Mouse (Mus musculus) forebrain, embryonic 11.5 days (tissue): ENCODE data around the gene Mex3d. TPM values are rescaled to one million over a fixed set of nuclear protein-coding genes. Genes with fewer than 3 reads are reported as not detected.
"Not testable (repeated sequence)": the region's sequence is repeated elsewhere in the genome, so short reads cannot be mapped to it uniquely, and the experiment has no call there.

ENCODE experiments used
- ATAC-seq: fragments of 200-750 bp; cut with Nextera tagmentation; replicated peaks from 2 replicates; pipeline ENCODE4 v1.8.0; 2017; ENCODE audit warnings: moderate TSS enrichment; ENCODE audit not compliant: low FRiP score
- DNase-seq: peaks from one replicate; pipeline ENCODE4 v3.0.0-alpha.2; 2017; ENCODE audit warnings: low spot score
- H3K27ac ChIP-seq: fragments of 300-500 bp; sonication (generic); 2 replicates; pipeline ENCODE4 v1.5.1; 2014; ENCODE audit warnings: low read depth, low read length
- H3K27me3 ChIP-seq: fragments of 300-500 bp; sonication (generic); 2 replicates; pipeline ENCODE4 v1.6.1; 2014; ENCODE audit warnings: mild to moderate bottlenecking, low read length, mixed read lengths; ENCODE audit not compliant: control insufficient read depth, insufficient read depth
- H3K36me3 ChIP-seq: fragments of 300-500 bp; sonication (generic); 2 replicates; pipeline ENCODE4 v1.6.1; 2014; ENCODE audit warnings: mild to moderate bottlenecking, low read length, moderate library complexity, mixed read lengths; ENCODE audit not compliant: control insufficient read depth, insufficient read depth
- H3K4me1 ChIP-seq: fragments of 300-500 bp; sonication (generic); replicated peaks from 2 replicates; pipeline ENCODE4 v1.6.1; 2014; ENCODE audit warnings: low read length, mixed read lengths; ENCODE audit not compliant: control insufficient read depth, insufficient read depth
- H3K4me2 ChIP-seq: fragments of 300-500 bp; sonication (generic); 2 replicates; pipeline ENCODE4 v1.6.1; 2014; ENCODE audit warnings: low read depth, mild to moderate bottlenecking, low read length, moderate library complexity, mixed read lengths; ENCODE audit not compliant: severe bottlenecking
- H3K4me3 ChIP-seq: fragments of 300-500 bp; sonication (generic); 2 replicates; pipeline ENCODE4 v1.5.1; 2014; ENCODE audit warnings: low read depth, low read length
- H3K9ac ChIP-seq: fragments of 300-500 bp; sonication (generic); 2 replicates; pipeline ENCODE4 v1.6.1; 2014; ENCODE audit warnings: low read length
- H3K9me3 ChIP-seq: fragments of 300-500 bp; sonication (generic); 2 replicates; pipeline ENCODE4 v1.6.1; 2016; ENCODE audit warnings: low read length, mixed read lengths; ENCODE audit not compliant: control insufficient read depth
- WGBS: fragments of 180-500 bp; shearing (Covaris S2); extraction: QIAGEN DNeasy Blood & Tissue Kit; methylation state at CpG from one replicate; pipeline ENCODE4 v1.1.7; 2014; 5-methylcytosine and 5-hydroxymethylcytosine counted together
- polyA plus RNA-seq: library from polyadenylated mRNA; unstranded; fragments of >200 nt; fragmentation: Nextera tagmentation; extraction: Ambion mirVana; gene quantifications from 2 replicates; pipeline ENCODE4 v1.2.1, GENCODE M21; 2014

Gene Mex3d
- polyA plus RNA-seq, 1 experiment from 2014 or later, result 13.3 TPM

- H3K9me3 ChIP-seq, result no peaks in the 10 kb centered on the region
- H3K9ac ChIP-seq, result no peak overlapping the region
- H3K4me2 ChIP-seq, result no peak overlapping the region
- no peaks in the 10 kb centered on the region; the same call in 1 of the 2 replicates for H3K4me1 ChIP-seq
- ATAC-seq (peak; percentile 81), DNase-seq (peak; percentile 92)
- no peak overlapping the region for H3K27ac ChIP-seq
- peaks cover 74% of the 10 kb centered on the region for H3K27me3 ChIP-seq
- H3K36me3 ChIP-seq, result no peaks in the 10 kb centered on the region
- 5% methylated on average over 7 of the region's 7 CpGs for WGBS
- no peak overlapping the region for H3K4me3 ChIP-seq
Measured at GRCm38 (mm10) chr10:80350292-80350691, 37.2 kb downstream of the Mex3d start.

GRCm38 (mm10) chr10:80348981-80349380, 38.5 kb downstream of the Mex3d start:
- DNase-seq (no peak), ATAC-seq (no peak; the same call in 1 of the 2 replicates)
- peaks cover 78% of the 10 kb centered on the region for H3K27me3 ChIP-seq
- H3K4me2 ChIP-seq, result no peak overlapping the region
- 15% methylated on average over 26 of the region's 26 CpGs for WGBS
- H3K9me3 ChIP-seq, result no peaks in the 10 kb centered on the region
- no peaks in the 10 kb centered on the region for H3K36me3 ChIP-seq
- no peak overlapping the region for H3K27ac ChIP-seq
- H3K4me1 ChIP-seq, result no peaks in the 10 kb centered on the region; the same call in 1 of the 2 replicates
- no peak overlapping the region for H3K9ac ChIP-seq
- H3K4me3 ChIP-seq, result no peak overlapping the region

- Histone ChIP-seq H3K4me3 (peak within 1 kb of the TSS; percentile 18), H3K9ac (no peak within 1 kb of the TSS; the same call in 1 of the 2 replicates), H3K27ac (no peak within 1 kb of the TSS), H3K36me3 (no peaks in the 10 kb centered on the region), H3K4me1 (peaks cover 2% of the 10 kb centered on the region), H3K9me3 (no peaks in the 10 kb centered on the region), H3K4me2 (peak within 1 kb of the TSS; percentile 34; the same call in 1 of the 2 replicates), H3K27me3 (peaks cover 80% of the 10 kb centered on the region)
- peak; percentile 83 for DNase-seq
- peak; percentile 22; the same call in 1 of the 2 replicates for ATAC-seq
- under 1% methylated on average over 42 of the region's 42 CpGs for WGBS
Measured at GRCm38 (mm10) chr10:80348244-80348781, 39.1 kb downstream of the Mex3d start, which contains the start of gene Adamtsl5. Adamtsl5 (minus strand) TSS chr10:80348412.

- Histone ChIP-seq H3K4me2 (no peak overlapping the region; the same call in 1 of the 2 replicates), H3K4me1 (peaks cover 6% of the 10 kb centered on the region)
Measured at GRCm38 (mm10) chr10:80347514-80347967, 39.9 kb downstream of the Mex3d start.

GRCm38 (mm10) chr10:80345929-80346328, 41.5 kb downstream of the Mex3d start:
- DNase-seq, H3K36me3 ChIP-seq, H3K4me2 ChIP-seq, H3K9me3 ChIP-seq, H3K9ac ChIP-seq, ATAC-seq, H3K27ac ChIP-seq, H3K4me3 ChIP-seq: not testable (repeated sequence)
- Histone ChIP-seq H3K4me1 (peaks cover 11% of the 10 kb centered on the region), H3K27me3 (peaks cover 96% of the 10 kb centered on the region)
- 82% methylated on average over 5 of the region's 6 CpGs for WGBS

More at GRCm38 (mm10) chr10:80347514-80347967, 39.9 kb downstream of the Mex3d start:
- ATAC-seq (no peak), DNase-seq (no peak)
- H3K9ac ChIP-seq, result no peak overlapping the region
- no peaks in the 10 kb centered on the region for H3K9me3 ChIP-seq
- no peak overlapping the region for H3K27ac ChIP-seq
- no peak overlapping the region for H3K4me3 ChIP-seq
- peaks cover 82% of the 10 kb centered on the region for H3K27me3 ChIP-seq
- 16% methylated on average over 17 of the region's 17 CpGs for WGBS
- H3K36me3 ChIP-seq, result no peaks in the 10 kb centered on the region

GRCm38 (mm10) chr10:80345122-80345521, 42.3 kb downstream of the Mex3d start:
- DNase-seq, result no peak
- H3K9me3 ChIP-seq, result no peaks in the 10 kb centered on the region
- H3K27ac ChIP-seq, result no peak overlapping the region
- no peak overlapping the region for H3K4me2 ChIP-seq
- H3K36me3 ChIP-seq, result no peaks in the 10 kb centered on the region
- peaks cover 11% of the 10 kb centered on the region for H3K4me1 ChIP-seq
- H3K27me3 ChIP-seq, result peaks cover 96% of the 10 kb centered on the region
- no peak for ATAC-seq
- H3K4me3 ChIP-seq, result no peak overlapping the region; the same call in 1 of the 2 replicates
- 4% methylated on average over 16 of the region's 16 CpGs for WGBS
- H3K9ac ChIP-seq, result no peak overlapping the region

GRCm38 (mm10) chr10:80344131-80344661, 43.3 kb downstream of the Mex3d start:
- peaks cover 11% of the 10 kb centered on the region for H3K4me1 ChIP-seq
- 45% methylated on average over 9 of the region's 9 CpGs for WGBS
- no peak for ATAC-seq

GRCm38 (mm10) chr10:80343425-80343895, 44.0 kb downstream of the Mex3d start:
- DNase-seq (no peak), ATAC-seq (no peak; the same call in 1 of the 2 replicates)
- Histone ChIP-seq H3K36me3 (no peaks in the 10 kb centered on the region), H3K27ac (no peak overlapping the region), H3K4me2 (peak overlapping the region; percentile 48; the same call in 1 of the 2 replicates), H3K4me3 (peak overlapping the region; percentile 30; the same call in 1 of the 2 replicates), H3K27me3 (peaks cover 83% of the 10 kb centered on the region), H3K4me1 (peaks cover 11% of the 10 kb centered on the region), H3K9ac (no peak overlapping the region; the same call in 1 of the 2 replicates), H3K9me3 (no peaks in the 10 kb centered on the region)
- 27% methylated on average over 13 of the region's 13 CpGs for WGBS

More at GRCm38 (mm10) chr10:80344131-80344661, 43.3 kb downstream of the Mex3d start:
- no peak for DNase-seq
- Histone ChIP-seq H3K4me2 (no peak overlapping the region), H3K36me3 (no peaks in the 10 kb centered on the region), H3K27ac (no peak overlapping the region), H3K9me3 (no peaks in the 10 kb centered on the region), H3K9ac (no peak overlapping the region), H3K27me3 (peaks cover 90% of the 10 kb centered on the region), H3K4me3 (no peak overlapping the region)
